Mouse (Mus musculus) embryonic facial prominence, embryonic 15.5 days (tissue): ENCODE measurements around the gene Twf2. TPM values are rescaled to one million over a fixed set of nuclear protein-coding genes. Genes with fewer than 3 reads are reported as not detected.

Source experiments
- microRNA counts: library from miRNA; unstranded; fragments of <30 nt; microRNA quantifications from one replicate; lab custom pipeline; 2016
- microRNA-seq: library from miRNA; unstranded; fragments of <30 nt; microRNA quantifications from one replicate; pipeline ENCODE4, GENCODE M21; 2016; ENCODE audit warnings: borderline number of aligned reads
- polyA plus RNA-seq: library from polyadenylated mRNA; unstranded; fragments of >200 nt; fragmentation: Nextera tagmentation; extraction: Ambion mirVana; gene quantifications from 2 replicates; pipeline ENCODE4 v1.2.1, GENCODE M21; 2015

Gene Twf2
- polyA plus RNA-seq, 1 experiment from 2014 or later = 57.2 TPM

MicroRNAs within 50 kb of the gene (microRNA counts, 519-probe panel; counts per million panel counts)
- 4,628 counts per million, percentile 98 among the panel's probes with 10 or more counts for microRNA mmu-let-7g (lab: Ali Mortazavi, UCI)

Small RNAs within 50 kb of the gene (microRNA-seq; reads per million reads assigned to microRNA genes)
- gene Mir135a-1 (4.7 reads per million, percentile 19 among the genes with 10 or more reads in this experiment), gene Mirlet7g (57,226 reads per million, percentile 99 among the genes with 10 or more reads in this experiment)

Other genes starting within 250 kb of the Twf2 start
- gene Col6a5, start 242.5 kb upstream of the Twf2 start, polyA plus RNA-seq = 0.05 and 0.15 TPM in 2 replicates
- gene Col6a4, start 106.3 kb upstream of the Twf2 start, polyA plus RNA-seq = 0.39 and 0.59 TPM in 2 replicates
- gene Glyctk, start 45.0 kb upstream of the Twf2 start, polyA plus RNA-seq = 2.9 and 3.0 TPM in 2 replicates
- gene Wdr82, start 32.2 kb upstream of the Twf2 start, polyA plus RNA-seq = 22.3 and 24.2 TPM in 2 replicates
- gene Ppm1m, start 3.4 kb upstream of the Twf2 start, polyA plus RNA-seq = 55.8 and 57.1 TPM in 2 replicates
- gene Tlr9, start 19.5 kb downstream of the Twf2 start, polyA plus RNA-seq = 0.07 and 0.28 TPM in 2 replicates
- 107 and 109 TPM in 2 replicates for gene Alas1, start 45.5 kb downstream of the Twf2 start, polyA plus RNA-seq
- 22.4 and 32.8 TPM in 2 replicates for gene Poc1a, start 78.0 kb downstream of the Twf2 start, polyA plus RNA-seq
- 42.3 and 44.2 TPM in 2 replicates for gene Dusp7, start 165.5 kb downstream of the Twf2 start, polyA plus RNA-seq
- 943 and 957 TPM in 2 replicates for gene Rpl29, start 226.3 kb downstream of the Twf2 start, polyA plus RNA-seq
- 40.6 and 43.7 TPM in 2 replicates for gene Acy1, start 235.2 kb downstream of the Twf2 start, polyA plus RNA-seq
- 34.7 and 44.1 TPM in 2 replicates for gene Abhd14b, start 244.4 kb downstream of the Twf2 start, polyA plus RNA-seq
- gene Abhd14a, start 244.6 kb downstream of the Twf2 start, polyA plus RNA-seq = 75.6 and 87.0 TPM in 2 replicates